Mouse (Mus musculus) ES-Bruce4 (cell line): ENCODE data around the gene Xrn2.

ENCODE experiments used
- CTCF ChIP-seq: IDR thresholded peaks from one replicate; pipeline ENCODE4 v1.8.1; 2011; ENCODE audit warnings: low read depth, low read length
- EP300 ChIP-seq: IDR thresholded peaks from 2 replicates; pipeline ENCODE4 v1.6.1; 2011; ENCODE audit warnings: low read depth, low read length; ENCODE audit not compliant: insufficient read depth

DNA sequence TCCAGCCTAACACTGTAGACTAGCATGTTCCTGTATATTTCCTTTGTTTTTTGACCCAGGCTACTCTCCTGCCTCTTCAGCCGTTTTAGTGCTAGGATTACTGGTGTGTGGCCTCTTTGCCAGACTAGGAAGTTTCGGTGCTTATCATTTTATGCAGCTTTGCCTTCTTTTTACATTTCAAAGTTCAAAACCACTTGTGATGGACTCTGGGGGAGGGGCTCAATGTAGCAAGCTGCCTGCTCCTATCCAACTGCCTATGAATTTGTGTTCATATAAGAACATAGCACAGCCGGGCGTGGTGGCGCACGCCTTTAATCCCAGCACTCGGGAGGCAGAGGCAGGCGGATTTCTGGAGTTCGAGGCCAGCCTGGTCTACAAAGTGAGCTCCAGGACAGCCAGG, 1.8 kb upstream of the Xrn2 start:
- TF ChIP-seq CTCF (no peak), EP300 (no peak)
